Mouse (Mus musculus) ovary, postnatal 14 days (tissue): Measurements from ENCODE around the gene C130026I21Rik.
"Not testable (repeated sequence)": the region's sequence is repeated elsewhere in the genome, so short reads cannot be mapped to it uniquely, and the experiment has no call there.

ENCODE experiments used
- DNase-seq: peaks from one replicate; pipeline ENCODE4 v3.0.0; 2022; ENCODE audit warnings: low spot score

The C130026I21Rik gene

DNA sequence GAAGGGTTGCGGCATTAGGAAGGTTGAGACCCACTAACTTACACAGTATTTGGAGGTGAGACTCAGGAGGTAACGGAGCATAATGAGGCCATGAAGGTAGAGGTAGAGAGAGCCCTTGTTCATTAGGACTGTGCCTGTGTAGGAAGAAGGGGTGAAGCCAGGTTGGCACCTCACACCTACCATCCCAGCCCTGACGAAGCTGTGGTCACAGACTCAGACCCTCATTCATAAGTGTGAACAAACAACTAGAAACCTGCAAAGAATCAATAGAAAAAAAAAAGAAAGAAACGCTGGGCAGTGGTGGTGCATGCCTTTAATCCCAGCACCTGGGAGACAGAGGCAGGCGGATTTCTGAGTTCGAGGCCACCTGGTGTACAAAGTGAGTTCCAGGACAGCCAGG lies 152.0 kb downstream of the C130026I21Rik start:
- not testable (repeated sequence) for DNase-seq

DNA sequence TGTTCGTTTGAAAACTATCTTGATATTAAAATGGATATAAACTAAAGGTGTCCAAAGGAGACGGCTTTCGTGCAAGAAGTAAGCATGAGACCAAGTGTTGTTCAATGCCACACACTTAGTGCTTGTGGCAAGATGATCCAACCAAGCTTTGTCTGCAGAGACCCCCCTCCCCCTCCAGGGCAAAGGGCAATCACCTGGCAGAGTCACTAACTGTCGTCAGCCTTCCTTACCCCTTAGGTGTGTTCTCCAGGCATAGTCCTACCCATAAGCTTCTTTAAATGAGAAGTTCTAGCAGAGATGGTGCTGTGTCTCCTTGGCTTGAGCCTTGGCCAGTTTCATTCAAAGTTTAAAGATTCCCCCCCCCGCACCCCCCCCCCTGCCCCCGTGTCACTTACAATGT lies 152.8 kb downstream of the C130026I21Rik start:
- DNase-seq: not testable (repeated sequence)

DNA sequence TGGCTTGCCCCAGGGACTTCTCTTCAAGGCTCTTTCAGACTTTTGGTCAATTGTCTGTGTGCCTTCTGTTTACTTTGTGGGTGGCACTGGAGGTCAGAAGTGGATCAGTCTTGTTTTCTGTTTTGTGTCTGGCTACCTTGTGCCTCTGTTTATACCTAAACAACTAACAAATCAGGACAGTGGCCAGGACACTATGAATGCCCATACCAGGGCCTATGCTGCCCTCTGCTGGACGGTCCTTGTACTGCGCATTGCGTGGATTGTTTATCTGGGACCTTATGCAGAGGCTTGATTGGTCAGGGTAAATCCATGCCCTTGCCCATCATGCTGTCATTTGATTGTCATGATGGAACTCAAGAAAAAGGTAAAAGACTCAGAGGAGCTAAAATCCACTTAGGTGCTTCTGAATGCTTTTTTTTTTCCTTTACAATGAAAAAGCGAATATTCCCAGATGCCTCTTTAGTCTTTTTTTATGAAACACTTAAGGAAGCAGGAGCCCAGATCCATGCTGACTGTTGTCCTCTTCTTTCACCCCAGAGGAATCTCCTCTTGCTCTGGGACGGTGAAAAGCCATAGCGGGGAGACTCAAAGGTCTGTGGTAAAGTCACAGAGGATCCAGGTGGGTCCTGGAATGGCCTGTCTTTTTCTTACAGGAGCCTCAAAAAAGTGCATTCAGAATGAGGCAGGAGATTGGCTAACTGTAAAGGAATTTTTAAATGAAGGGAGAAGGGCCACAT lies 155.5 kb downstream of the C130026I21Rik start:
- peak; percentile 15 for DNase-seq

DNA sequence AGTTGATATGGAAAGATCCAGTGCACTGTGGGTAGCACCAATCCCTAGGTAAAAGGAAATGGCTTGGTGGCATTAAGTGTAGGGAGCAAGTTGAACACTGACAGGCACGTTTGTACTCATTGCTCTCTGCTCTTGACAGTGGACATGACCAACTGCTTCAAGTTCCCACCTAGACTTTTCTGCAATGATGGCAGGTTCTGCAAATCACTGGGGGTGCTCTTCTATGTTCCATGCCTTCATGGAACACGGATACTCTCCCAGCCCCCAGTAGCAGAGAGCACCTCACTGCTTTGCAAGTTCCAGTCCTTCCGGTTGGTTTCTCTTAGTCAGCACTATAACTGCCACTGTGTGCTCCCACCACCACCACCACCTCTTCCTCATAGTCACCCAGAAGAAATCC lies 156.3 kb downstream of the C130026I21Rik start:
- DNase-seq: not testable (repeated sequence)

DNA sequence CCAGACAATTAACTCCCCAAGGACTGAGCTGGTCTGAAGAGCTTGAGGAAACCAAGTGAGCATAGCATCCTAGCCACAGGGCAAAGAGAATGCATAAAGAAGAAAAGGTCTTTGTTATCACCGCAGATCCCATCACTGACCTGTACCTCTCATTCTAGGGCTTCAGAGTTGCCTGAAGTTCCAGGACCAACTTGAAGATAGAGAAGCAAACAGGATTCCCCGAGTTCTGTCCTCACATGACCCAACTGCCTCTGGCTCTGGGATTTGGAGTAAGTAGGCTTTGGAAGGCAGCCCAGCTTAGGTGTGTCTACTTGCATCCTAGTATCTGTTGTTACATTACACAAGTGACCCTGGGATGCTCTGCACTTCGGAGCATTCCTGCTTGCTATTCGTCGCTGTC lies 157.5 kb downstream of the C130026I21Rik start:
- not testable (repeated sequence) for DNase-seq

DNA sequence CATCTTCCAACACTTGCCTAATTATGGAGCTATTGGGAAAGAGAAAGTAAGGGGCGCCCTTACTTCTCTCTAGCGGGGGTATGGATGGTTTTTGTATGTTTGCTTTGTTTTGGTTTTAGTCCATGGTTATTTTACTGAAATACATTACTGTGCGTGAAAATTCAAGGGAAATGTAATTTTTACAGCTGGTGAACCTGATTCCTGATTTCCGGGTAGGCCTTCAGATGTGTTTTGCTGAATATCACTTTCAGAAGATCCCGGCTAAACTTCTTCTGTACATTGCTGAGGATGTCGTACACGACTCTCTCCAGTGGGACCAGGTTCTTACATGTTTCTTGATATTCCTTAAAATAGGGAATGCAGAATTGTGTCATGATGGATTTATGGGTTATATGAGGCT lies 158.1 kb downstream of the C130026I21Rik start:
- not testable (repeated sequence) for DNase-seq

DNA sequence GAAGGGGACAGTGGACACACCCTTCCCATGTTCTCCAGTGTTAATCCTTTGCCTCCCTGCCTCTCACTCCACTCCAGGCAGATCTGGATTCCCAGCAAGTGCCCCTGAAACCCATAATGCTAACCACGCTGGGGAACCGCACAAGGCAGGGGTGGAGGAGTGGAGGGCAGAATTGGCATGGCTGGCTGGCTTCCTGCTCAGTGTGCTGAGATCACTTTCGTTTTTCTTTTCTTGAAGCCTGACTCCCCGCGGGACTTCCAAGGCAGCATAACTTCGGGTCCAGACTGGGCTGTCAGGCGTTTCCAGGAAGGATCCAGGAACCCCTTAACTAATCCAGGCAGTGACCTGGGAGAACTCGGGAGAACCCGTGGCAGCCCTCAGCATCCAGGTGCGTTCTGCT lies 158.8 kb downstream of the C130026I21Rik start:
- not testable (repeated sequence) for DNase-seq

DNA sequence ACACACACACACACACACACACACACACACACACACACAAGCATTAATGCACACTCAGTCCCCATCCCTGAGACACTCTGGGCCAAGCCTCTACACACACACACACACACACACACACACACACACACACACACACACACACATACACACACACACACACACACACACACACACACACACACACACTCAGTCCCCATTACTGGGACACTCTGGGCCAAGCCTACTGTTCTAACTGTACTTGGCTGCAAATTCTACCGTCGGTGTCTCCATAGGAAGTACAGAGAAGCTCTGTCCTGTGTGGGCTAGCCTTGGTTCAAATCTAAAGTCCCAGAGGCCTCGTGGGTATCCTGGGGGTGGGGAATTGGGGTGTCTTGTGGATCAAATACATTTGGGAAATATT lies 159.5 kb downstream of the C130026I21Rik start:
- not testable (repeated sequence) for DNase-seq

DNA sequence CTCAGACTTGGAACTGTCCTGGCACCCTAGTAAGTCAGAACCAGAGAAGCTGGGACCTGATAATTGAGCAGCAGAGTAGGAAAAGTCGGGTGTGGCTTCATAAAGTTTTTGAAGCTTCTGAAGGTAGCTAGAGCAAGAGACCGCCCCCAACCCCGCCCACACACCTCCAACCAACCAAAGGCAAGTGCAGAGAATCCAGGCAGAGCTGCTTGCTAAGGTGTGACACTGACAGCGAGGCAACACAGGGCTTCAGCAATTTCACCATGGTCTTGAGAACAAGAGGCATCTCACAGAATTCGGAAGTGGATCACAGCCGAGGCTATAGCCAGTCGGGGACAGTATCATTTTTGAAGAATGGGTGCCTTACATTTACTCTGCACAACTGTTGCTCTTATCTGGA lies 160.6 kb downstream of the C130026I21Rik start, which contains the start of gene A530032D15Rik:
Gene A530032D15Rik, minus strand, starts transcription at position 101 of the 400 bp plus-strand sequence.
- not testable (repeated sequence) for DNase-seq

DNA sequence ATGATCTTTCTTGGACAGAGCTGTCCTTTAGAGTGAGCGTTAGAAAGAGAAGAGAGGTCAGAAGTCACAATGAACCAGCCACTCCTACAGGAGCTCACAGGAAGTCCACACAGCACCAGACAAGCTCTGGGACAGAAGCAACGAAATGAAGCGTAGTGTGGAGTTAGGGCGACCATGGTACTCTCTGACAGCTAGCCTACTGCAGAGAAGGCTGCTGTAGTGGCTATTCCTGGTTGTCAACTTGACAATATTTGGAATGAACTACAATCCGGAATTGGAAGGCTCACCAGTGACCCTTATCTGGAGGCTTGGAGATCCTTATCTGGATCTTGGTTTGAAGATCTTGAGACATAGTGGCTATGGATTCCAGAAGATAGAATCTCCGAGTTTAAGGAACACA lies 164.4 kb downstream of the C130026I21Rik start:
- DNase-seq: not testable (repeated sequence)

DNA sequence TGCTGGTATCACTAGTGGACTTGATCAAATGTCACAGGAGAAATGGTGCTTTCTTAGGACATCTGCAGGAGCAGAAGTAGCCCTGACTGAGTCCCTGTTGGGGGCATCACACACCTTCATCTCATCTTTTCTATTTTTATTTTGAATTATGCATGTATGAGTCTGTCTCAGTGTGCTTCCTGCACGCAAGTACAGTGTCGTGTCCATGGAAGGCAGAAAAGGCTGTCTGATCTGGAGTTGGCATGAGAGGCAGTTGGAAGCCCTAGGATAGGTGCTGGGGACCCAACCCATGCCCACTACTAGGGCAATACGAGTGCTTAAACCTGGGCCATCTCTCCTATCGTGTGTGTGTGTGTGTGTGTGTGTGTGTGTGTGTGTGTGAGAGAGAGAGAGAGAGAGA lies 165.0 kb downstream of the C130026I21Rik start:
- not testable (repeated sequence) for DNase-seq

DNA sequence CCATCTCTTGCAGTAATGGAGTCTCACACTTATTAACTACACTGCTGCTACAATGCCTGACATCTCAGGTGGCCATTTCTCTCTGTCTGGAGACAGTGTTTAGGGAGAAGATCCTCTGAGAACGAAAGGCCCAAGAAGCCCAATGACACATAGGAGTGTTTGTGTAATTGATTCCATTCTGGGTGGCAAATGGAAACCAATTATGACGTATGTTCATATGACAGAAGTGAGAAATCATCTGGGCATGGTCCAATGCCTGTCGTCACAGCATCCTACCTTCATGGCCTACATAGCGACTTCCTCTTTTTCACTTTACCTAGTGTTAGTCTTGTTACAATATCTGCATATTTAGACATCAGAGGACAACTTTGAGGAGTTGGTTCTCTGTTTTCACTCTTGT lies 168.6 kb downstream of the C130026I21Rik start:
- DNase-seq: not testable (repeated sequence)

DNA sequence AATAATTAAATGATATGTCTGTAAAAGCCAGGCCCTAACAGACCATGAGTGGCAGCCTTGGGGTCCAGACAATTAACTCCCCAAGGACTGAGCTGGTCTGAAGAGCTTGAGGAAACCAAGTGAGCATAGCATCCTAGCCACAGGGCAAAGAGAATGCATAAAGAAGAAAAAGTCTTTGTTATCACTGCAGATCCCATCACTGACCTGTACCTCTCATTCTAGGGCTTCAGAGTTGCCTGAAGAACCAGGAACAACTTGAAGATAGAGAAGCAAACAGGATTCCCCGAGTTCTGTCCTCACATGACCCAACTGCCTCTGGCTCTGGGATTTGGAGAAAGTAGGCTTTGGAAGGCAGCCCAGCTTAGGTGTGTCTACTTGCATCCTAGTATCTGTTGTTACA lies 170.5 kb downstream of the C130026I21Rik start, which contains the start of gene Gm10553:
Gene Gm10553, plus strand, starts transcription at position 301 of the 400 bp plus-strand sequence.
- not testable (repeated sequence) for DNase-seq

DNA sequence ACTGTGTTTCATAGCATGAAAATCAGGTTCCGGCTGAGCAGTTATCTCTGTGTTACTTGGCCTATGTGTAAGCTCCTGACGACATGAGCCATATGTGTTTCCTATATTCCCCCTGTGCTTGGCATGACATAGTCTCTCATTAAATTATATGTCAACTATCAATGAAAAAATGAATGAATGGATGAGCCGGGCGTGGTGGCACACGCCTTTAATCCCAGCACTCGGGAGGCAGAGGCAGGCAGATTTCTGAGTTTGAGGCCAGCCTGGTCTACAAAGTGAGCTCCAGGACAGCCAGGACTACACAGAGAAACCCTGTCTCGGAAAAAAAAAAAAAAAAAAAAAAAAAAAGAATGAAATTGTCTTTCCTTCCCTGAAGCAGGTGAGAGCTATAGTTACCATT lies 171.3 kb downstream of the C130026I21Rik start:
- DNase-seq: not testable (repeated sequence)

DNA sequence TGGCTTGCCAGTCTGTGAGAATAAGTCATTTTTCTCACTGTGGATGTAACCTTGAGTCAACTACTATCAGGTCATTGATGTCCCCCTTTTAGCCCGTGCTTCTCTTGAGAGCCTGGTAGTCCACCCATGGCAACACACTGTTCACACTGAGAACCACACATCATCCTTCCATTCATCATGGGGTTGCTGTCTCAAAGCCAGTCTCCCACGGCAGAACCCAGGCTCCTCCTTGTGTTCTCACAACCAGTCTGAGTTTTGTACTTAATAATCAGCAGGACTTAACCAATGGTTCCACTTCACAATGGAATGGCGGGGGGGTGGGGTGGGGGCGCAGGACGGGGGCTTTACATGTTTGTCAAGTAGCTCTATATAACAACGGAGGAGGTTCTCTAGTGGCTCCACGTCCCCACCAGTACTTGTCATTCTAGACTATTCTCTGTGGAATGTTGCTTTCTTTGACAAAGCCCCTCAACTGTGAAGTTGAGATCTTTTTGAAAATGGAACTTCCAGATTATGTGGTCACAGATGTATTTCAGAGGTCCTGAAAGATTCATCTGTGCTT lies 177.3 kb downstream of the C130026I21Rik start:
- not testable (repeated sequence) for DNase-seq

DNA sequence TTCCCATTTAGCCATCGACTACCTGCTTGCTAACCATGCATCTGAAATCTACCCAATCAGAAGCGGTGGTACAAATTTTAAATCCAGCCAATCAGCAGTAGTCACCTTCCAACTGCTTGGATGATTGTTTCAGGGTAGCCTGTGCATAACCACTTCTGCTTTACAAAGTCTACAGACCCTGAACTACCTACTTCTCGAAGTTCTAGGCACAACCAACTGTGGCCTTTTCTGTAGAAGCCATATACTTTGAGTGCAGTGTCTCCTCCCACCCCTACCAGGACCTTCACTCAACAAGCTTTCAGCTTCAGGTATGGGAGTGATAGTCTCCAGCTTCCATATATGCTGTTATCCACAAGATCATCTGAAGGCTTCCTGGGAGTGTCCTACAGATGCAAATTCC lies 178.2 kb downstream of the C130026I21Rik start:
- DNase-seq: not testable (repeated sequence)

DNA sequence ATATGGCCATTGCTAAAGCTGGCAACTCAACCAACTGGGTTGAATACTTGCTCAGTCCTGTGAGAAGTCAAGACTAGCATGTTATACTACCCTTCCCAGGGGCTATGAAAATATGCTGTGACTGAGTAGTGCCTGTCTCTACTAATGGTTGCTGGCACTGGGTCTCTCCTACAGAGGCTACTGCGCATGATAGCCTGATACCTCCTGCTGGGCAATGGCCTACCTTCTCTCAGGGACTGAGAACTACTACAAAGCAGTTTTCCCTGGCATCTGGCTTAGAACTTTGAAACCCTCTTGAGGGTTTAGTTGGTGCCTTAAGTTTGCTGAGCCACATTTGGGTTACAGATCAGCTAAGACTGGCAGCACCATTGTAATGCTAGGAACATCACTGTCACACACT lies 184.2 kb downstream of the C130026I21Rik start:
- not testable (repeated sequence) for DNase-seq

DNA sequence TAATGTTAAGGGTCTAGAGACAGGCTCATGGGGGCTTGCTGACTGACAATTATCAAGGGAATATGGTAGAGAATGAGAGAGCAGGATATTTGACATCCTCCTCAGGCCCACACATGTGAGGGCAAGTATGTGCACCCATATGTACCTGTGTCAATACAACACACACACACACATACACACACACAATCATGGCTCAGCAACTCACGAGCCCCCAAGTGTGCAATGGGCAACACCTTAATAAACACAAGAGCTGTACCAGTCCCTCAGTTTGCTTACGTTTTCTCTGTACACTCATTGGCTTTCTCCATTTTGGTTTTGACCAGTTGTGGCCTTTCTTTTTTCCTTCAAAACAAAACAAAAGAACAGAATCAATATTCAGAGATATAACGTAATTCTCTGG lies 185.6 kb downstream of the C130026I21Rik start:
- DNase-seq: not testable (repeated sequence)

DNA sequence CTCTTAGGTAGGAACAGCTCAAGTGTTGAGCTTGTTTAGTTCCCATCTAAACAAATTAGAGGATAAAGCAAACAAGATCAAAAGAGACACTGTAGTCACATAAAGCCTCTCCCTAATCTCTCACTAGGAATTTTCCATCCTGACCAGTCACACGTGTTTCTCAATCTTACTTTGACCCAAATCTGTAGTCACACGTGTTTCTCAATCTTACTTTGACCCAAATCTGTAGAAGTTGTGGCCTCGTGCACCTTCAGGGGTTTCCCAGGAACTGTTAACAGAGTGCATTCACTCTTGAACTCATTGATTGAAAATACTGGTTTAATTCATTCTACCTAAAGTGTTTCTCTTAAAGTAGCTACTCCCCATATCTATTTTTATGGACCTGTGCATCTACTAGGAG lies 197.3 kb downstream of the C130026I21Rik start:
- not testable (repeated sequence) for DNase-seq

DNA sequence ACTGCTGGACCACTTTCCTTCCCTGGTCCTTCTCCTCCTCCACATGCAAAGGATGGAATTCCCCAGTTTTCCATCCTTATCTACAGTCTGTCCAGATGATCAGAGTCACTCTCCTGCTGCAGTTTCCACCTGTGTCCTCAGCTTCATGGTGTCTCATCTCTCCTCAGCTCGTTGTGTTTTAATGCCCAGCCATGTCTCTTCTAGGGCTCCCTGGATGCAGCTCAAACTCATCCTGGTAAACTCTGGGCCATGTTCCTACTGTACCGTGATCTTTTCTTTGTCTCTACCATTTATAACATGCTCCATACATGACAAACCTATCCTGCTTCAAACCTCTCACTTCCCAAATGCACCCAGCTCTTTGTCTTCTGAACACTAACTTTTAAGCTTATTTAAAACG lies 198.7 kb downstream of the C130026I21Rik start:
- not testable (repeated sequence) for DNase-seq

DNA sequence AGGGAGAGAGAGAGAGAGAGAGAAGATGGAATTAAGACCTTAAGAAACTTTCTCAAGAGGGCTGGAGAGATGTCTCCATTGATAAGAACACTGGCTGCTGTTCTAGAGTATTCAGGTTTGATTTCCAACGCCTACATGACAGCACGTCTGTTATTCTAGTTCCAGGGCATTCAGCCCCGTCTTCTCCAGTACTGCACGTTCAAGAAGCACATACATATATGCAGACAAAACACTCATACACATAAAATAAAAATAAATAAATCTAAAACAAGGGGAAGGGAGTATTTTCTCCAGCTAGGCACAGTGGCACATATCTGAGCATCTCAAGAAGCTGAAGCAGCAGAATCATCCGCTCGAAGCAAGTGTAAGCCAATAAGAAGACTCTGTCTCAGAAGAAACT lies 234.6 kb downstream of the C130026I21Rik start:
- DNase-seq: not testable (repeated sequence)

DNA sequence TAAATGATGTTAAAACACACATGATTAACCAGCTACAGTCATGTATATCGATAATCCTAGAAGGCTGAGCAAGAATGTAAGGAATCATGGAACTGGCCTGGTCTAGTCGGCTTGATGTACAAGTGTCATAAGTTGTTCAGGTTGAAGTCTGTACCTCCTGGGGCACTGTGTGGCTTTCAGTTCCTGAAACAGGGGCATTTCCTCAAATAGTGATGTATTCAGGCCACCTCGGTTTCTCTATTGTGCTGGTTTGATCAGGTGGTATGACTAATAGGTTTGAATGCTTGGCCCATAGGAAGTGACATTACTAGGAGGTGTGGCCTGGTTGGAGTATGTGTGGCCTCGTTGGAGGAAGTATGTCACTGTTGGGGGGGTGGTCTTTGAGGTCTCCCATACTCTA lies 236.0 kb downstream of the C130026I21Rik start:
- not testable (repeated sequence) for DNase-seq

DNA sequence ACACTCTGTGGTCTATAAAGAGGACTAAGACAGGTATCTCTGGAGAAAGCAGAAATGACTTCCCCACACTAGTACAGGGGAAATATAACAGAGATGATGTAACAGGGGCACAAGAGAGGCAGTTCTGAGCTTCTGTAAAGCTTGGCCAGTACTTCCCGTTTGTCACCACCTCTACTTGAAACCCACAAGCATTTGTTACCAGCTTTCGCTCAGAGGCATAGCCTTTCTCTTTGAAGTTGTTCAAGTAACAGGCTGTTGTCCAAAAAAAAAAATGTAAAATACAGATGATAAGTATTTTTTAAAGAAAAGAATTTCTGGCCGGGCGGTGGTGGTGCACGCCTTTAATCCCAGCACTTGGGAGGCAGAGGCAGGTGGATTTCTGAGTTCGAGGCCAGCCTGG lies 236.8 kb downstream of the C130026I21Rik start:
- DNase-seq: not testable (repeated sequence)
